Mouse (Mus musculus): ENCODE measurements around the gene Il18r1.

The Il18r1 gene

DNA sequence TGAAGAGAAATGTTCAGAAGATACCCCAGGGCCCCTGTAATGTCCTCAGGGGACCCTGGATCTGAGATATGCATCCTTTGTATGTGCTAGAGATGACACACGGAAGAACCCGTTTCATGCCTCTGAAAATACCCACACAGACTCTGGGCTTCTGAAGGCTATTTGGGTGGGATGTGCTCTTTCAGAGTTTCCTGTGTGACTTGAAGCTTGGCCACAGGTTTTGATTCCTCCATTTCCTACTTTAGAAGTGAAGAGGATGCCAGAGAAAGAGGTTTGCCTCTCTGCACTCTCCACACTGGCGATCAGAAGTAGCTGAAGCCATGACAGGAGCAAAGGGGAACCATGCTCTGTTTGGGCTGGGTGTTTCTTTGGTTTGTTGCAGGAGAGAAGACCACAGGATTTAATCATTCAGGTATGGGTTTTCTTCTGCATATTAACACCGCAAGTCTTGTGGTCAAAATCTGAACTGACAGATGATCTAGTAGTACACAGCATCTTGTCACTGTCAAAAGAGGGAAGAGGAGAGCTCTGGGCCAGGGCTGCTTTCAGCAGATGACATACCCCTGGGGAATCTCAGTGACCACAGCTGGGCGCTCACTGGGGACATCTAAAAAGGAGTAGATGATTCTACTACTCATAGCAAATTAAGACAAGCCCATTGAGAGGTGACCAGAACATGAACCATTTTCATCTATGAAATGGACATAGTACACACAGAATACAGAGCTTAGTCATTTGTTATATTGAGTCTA is 58.8 kb downstream of the Il18r1 start:
- no peak for TF ChIP-seq GATA4 (IDR thresholded peaks at IDR 0.05; ENCODE audit: insufficient replicate concordance, low read length)

DNA sequence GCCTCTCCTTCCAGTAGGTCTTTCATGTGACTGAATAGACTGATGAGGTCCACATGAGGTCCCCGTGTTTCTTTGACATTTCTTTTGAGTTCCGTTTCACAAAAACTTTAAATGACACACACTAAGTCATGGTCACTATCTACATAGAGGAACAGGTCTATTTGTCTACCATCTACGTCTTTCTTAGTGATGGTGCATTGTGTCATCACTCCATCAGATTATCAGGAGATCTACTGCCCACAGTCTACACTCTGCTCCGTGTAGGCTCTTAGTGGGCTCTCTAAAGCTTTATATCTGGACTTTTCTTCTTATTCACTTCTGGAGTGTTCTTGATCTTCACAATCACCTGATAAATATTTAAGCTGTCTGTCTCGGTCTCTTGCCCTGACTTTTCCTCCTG is 63.9 kb downstream of the Il18r1 start:
- TF ChIP-seq GATA4 (IDR thresholded peaks at IDR 0.05; ENCODE audit: insufficient replicate concordance, low read length) = no peak

DNA sequence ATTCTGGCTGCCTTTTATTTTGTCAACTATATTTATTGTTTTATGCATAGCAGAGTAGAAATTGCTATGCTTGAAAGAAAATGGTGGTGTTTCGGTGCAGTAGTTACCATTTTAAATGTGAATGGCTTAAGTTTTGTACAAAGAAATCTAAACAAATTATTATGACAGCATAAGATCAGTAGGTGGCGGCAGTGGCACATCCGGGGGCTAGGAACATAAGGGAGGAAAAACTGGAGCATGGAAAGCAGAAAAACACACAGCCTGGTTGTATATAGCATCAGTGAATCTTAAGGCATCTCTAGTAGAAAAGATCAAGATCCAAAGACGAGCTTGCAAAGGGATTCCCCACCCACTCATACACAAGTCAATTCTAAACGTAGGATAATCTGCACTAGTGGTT is 72.2 kb downstream of the Il18r1 start:
- no peak for TF ChIP-seq GATA4 (IDR thresholded peaks at IDR 0.05; ENCODE audit: insufficient replicate concordance, low read length)

DNA sequence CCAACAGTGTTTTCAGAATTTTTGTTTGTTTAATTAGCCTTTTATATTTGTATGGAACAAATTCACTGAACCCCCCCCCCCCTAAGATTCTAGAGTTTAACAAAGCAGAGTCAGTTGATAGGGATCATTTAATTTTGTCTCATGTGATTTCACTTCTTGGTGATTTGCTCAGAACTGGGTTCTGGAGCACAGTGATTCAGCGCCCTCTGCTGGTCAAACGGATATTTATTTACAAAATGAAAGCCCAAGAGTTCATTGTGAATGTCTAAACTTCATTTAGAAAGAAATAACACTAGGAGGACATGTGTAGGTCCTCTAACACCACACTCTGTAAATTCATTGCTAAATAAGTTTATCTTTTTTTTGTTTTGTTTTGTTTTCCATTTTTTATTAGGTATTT is 79.3 kb downstream of the Il18r1 start:
- TF ChIP-seq GATA4 (IDR thresholded peaks at IDR 0.05; ENCODE audit: insufficient replicate concordance, low read length) = no peak

DNA sequence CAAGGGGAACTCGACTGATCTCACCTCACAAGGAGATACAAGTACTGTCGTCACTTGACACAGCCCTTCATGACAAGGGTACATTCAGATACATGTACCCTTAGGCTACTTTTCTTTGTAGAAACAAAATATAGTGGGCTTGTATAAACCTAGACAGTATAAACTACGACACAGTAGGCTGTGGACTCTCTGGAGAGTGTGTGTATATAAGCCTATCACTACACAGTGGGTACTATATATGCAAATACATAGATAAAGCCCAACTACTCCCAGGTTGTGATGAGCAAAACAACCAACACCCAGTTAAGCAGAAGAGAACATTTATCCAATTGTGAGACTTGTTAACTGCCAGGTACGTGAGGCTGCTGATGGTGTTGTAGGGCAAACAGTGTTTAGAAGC is 81.3 kb downstream of the Il18r1 start:
- TF ChIP-seq GATA4 (IDR thresholded peaks at IDR 0.05; ENCODE audit: insufficient replicate concordance, low read length) = no peak

DNA sequence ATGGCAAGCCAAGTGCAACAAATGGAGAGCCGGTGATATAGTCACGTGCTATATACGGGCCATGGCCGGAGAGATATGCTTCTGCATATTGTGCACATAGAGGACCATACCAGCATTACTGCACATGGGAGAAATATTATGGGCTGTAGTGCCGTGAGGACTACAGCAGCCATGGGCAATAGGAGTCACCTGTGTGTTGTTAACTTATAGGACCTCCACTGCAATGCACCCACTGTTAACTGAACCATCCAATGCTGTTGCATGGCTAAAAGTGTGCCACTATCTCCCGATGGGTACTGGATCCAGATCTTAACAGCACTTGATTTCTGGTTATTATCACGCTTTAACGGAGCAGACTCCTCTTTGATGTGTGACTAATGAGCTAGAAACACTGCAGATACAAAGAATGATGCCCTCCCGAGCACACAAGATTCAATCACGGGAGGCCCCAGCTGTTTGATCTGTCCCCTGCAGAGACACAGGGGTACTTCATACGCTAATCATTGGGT is 81.8 kb downstream of the Il18r1 start:
- no peak for TF ChIP-seq GATA4 (IDR thresholded peaks at IDR 0.05; ENCODE audit: insufficient replicate concordance, low read length)

DNA sequence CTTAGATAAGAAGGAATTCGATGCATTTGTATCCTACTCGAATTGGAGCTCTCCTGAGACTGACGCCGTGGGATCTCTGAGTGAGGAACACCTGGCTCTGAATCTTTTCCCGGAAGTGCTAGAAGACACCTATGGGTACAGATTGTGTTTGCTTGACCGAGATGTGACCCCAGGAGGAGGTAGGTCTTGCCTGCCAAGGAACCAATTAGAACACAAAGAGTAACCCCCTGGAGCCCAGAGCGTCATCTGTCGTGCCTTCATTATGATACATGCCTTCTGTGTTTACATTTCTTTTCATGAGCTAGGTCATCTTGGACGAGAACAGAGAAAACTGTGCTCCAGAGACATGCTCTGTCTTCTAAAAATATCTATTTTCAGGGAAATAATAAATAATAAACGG is 82.4 kb downstream of the Il18r1 start:
- no peak for TF ChIP-seq GATA4 (IDR thresholded peaks at IDR 0.05; ENCODE audit: insufficient replicate concordance, low read length)

Data from liver, adult (tissue).